Mouse (Mus musculus): ENCODE measurements around the gene Omd. TPM values are rescaled to one million over a fixed set of nuclear protein-coding genes. Genes with fewer than 3 reads are reported as not detected.

Omd gene
- total and polyA plus RNA-seq, 3 experiments, result 0.05 TPM; not detected in 2

GRCm38 (mm10) chr13:49547563-49548150 is 34.6 kb upstream of the Omd start:
- no peak for TF ChIP-seq TAL1 (conservative IDR thresholded peaks at IDR 0.05; ENCODE audit: low read depth, low read length)
- no peak for TF ChIP-seq CTCF (IDR thresholded peaks at IDR 0.05; ENCODE audit: low read depth, low read length)
- TF ChIP-seq GATA2 (IDR thresholded peaks at IDR 0.05; ENCODE audit: borderline replicate concordance, low read depth, low read length), result no peak
- TF ChIP-seq POLR2AphosphoS5 (IDR thresholded peaks at IDR 0.05; ENCODE audit: insufficient replicate concordance, low read depth, low read length), result no peak
- TF ChIP-seq GATA1 (IDR thresholded peaks at IDR 0.05; ENCODE audit: borderline replicate concordance, low read length), result no peak
- ATAC-seq (ENCODE audit: extremely low read depth, insufficient number of reproducible peaks, low FRiP score, poor library complexity, severe bottlenecking), result no peak

DNA sequence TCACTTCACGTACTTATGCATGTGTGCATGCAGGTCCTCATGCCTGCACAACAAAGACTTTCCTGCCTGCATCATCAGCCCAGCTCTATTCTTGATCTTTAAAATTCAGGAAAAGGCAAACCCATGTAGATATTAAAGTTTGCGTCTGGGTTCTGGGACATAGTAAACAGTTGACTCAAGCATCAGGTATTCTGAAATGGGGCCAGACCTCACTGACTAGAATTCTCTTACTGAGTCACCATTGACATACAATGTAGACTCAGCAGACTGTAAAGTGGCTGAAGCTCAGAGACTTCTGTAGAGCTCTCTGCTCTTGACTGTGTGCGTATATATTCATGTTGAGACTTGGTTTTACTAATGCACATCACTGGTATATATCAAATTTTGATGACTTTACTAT is 32.6 kb upstream of the Omd start:
- ATAC-seq (ENCODE audit: extremely low read depth, insufficient number of reproducible peaks, low FRiP score, poor library complexity, severe bottlenecking), result no peak
- no peak for TF ChIP-seq GATA1 (IDR thresholded peaks at IDR 0.05; ENCODE audit: borderline replicate concordance, low read length)
- no peak for TF ChIP-seq CTCF (IDR thresholded peaks at IDR 0.05; ENCODE audit: low read depth, low read length)
- TF ChIP-seq TAL1 (conservative IDR thresholded peaks at IDR 0.05; ENCODE audit: low read depth, low read length), result no peak
- no peak for TF ChIP-seq POLR2AphosphoS5 (IDR thresholded peaks at IDR 0.05; ENCODE audit: insufficient replicate concordance, low read depth, low read length)
- no peak for TF ChIP-seq GATA2 (IDR thresholded peaks at IDR 0.05; ENCODE audit: borderline replicate concordance, low read depth, low read length)
- DNase-seq (ENCODE audit: low spot score), result no peak
- H3K9me3 ChIP-seq (replicated peaks), result no peaks in the 10 kb centered on the region
- no peak overlapping the region for H3K4me3 ChIP-seq (ENCODE audit: low read depth, low read length)
- H3K36me3 ChIP-seq (replicated peaks), result peaks cover 9% of the 10 kb centered on the region
- H3K4me1 ChIP-seq (ENCODE audit: insufficient read depth, low read depth, low read length), result no peaks in the 10 kb centered on the region; the same call in 1 of the 2 replicates
- H3K27me3 ChIP-seq (ENCODE audit: insufficient read depth, low read length), result no peaks in the 10 kb centered on the region

More at GRCm38 (mm10) chr13:49547563-49548150, 34.6 kb upstream of the Omd start:
- Histone ChIP-seq H3K4me1 (ENCODE audit: insufficient read depth, low read depth, low read length) (no peaks in the 10 kb centered on the region; the same call in 1 of the 2 replicates), H3K27me3 (ENCODE audit: insufficient read depth, low read length) (no peaks in the 10 kb centered on the region), H3K36me3 (replicated peaks) (peaks cover 9% of the 10 kb centered on the region), H3K4me3 (ENCODE audit: low read depth, low read length) (no peak overlapping the region), H3K9me3 (replicated peaks) (no peaks in the 10 kb centered on the region)
- DNase-seq (ENCODE audit: low spot score), result no peak

DNA sequence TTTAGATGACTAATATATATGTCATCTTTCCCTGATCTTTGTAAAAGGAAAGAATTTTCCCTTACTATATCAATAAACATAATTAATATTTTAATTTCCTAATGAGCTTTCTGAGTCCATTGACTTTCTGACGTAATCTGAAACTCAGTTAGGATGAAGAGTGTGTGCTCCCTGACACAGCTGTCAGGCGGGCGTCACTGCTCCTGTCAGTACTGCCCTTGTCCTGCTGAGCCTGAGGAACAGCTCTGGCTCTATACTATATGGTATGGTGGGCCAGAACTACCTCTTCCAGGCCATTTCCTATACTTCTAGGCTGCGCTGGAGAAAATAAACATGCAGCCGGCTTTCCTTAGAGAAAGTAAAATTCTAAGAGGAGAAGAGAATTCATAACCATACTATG is 27.7 kb upstream of the Omd start:
- DNase-seq (ENCODE audit: low spot score) (no peak), ATAC-seq (ENCODE audit: extremely low read depth, insufficient number of reproducible peaks, low FRiP score, poor library complexity, severe bottlenecking) (no peak)
- Histone ChIP-seq H3K4me3 (ENCODE audit: low read depth, low read length) (no peak overlapping the region), H3K27me3 (ENCODE audit: insufficient read depth, low read length) (no peaks in the 10 kb centered on the region), H3K4me1 (ENCODE audit: insufficient read depth, low read depth, low read length) (no peaks in the 10 kb centered on the region), H3K9me3 (replicated peaks) (no peaks in the 10 kb centered on the region), H3K36me3 (replicated peaks) (peaks cover 4% of the 10 kb centered on the region)
- TF ChIP-seq CTCF (IDR thresholded peaks at IDR 0.05; ENCODE audit: low read depth, low read length), result no peak
- TF ChIP-seq POLR2AphosphoS5 (IDR thresholded peaks at IDR 0.05; ENCODE audit: insufficient replicate concordance, low read depth, low read length), result no peak
- TF ChIP-seq GATA2 (IDR thresholded peaks at IDR 0.05; ENCODE audit: borderline replicate concordance, low read depth, low read length), result no peak
- TF ChIP-seq TAL1 (conservative IDR thresholded peaks at IDR 0.05; ENCODE audit: low read depth, low read length), result no peak
- TF ChIP-seq GATA1 (IDR thresholded peaks at IDR 0.05; ENCODE audit: borderline replicate concordance, low read length), result no peak

DNA sequence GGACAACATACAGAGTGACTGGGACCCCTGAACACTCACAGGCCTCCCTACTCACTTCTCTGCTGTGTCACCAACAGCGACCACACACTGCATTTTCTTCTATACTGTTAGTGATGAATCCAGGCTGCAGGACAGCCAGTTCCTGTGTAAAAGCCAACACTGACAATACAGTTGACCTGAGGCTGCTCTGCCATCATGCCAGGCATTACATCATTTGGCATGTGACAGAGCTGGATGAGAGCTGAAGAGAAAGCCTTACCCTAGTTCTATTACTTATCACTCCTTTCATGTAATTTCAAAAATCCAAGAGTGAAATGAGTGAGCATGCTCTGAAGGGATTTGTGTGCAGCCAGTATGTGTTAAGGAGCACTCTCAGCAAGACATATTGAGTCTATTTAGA is 26.1 kb upstream of the Omd start:
- DNase-seq (ENCODE audit: low spot score) (no peak), ATAC-seq (ENCODE audit: extremely low read depth, insufficient number of reproducible peaks, low FRiP score, poor library complexity, severe bottlenecking) (no peak)
- peaks cover 4% of the 10 kb centered on the region for H3K36me3 ChIP-seq (replicated peaks)
- no peaks in the 10 kb centered on the region for H3K27me3 ChIP-seq (ENCODE audit: insufficient read depth, low read length)
- no peak for TF ChIP-seq GATA2 (IDR thresholded peaks at IDR 0.05; ENCODE audit: borderline replicate concordance, low read depth, low read length)
- TF ChIP-seq GATA1 (IDR thresholded peaks at IDR 0.05; ENCODE audit: borderline replicate concordance, low read length), result no peak
- no peak for TF ChIP-seq TAL1 (conservative IDR thresholded peaks at IDR 0.05; ENCODE audit: low read depth, low read length)
- TF ChIP-seq CTCF (IDR thresholded peaks at IDR 0.05; ENCODE audit: low read depth, low read length), result no peak
- no peak for TF ChIP-seq POLR2AphosphoS5 (IDR thresholded peaks at IDR 0.05; ENCODE audit: insufficient replicate concordance, low read depth, low read length)
- peaks cover 12% of the 10 kb centered on the region for H3K4me1 ChIP-seq (ENCODE audit: insufficient read depth, low read depth, low read length)
- H3K4me3 ChIP-seq (ENCODE audit: low read depth, low read length), result no peak overlapping the region
- no peaks in the 10 kb centered on the region for H3K9me3 ChIP-seq (replicated peaks)

DNA sequence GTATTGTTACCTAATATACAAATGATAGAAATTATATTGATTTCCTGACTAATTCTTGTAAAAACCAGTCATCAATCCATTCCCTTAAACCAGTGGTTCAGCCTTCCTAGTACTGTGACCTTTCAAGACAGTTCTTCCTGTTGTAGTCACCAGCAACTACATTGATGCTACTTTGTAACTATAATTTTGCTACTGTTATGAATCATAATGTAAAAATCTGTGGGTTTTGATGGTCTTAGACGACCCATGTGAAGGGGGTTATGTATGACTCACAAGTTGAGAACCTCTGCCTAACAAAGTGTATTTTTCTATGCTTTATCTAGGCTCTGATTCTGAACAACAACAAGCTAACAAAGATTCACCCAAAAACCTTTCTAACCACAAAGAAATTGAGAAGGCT is 25.3 kb upstream of the Omd start:
- H3K4me3 ChIP-seq (ENCODE audit: low read depth, low read length), result no peak overlapping the region
- no peaks in the 10 kb centered on the region for H3K9me3 ChIP-seq (replicated peaks)
- peaks cover 15% of the 10 kb centered on the region for H3K4me1 ChIP-seq (ENCODE audit: insufficient read depth, low read depth, low read length)
- TF ChIP-seq GATA2 (IDR thresholded peaks at IDR 0.05; ENCODE audit: borderline replicate concordance, low read depth, low read length) (no peak), POLR2AphosphoS5 (IDR thresholded peaks at IDR 0.05; ENCODE audit: insufficient replicate concordance, low read depth, low read length) (no peak), GATA1 (IDR thresholded peaks at IDR 0.05; ENCODE audit: borderline replicate concordance, low read length) (no peak), TAL1 (conservative IDR thresholded peaks at IDR 0.05; ENCODE audit: low read depth, low read length) (no peak), CTCF (IDR thresholded peaks at IDR 0.05; ENCODE audit: low read depth, low read length) (no peak)
- DNase-seq (ENCODE audit: low spot score) (no peak), ATAC-seq (ENCODE audit: extremely low read depth, insufficient number of reproducible peaks, low FRiP score, poor library complexity, severe bottlenecking) (no peak)
- H3K36me3 ChIP-seq (replicated peaks), result peaks cover 2% of the 10 kb centered on the region
- H3K27me3 ChIP-seq (ENCODE audit: insufficient read depth, low read length), result no peaks in the 10 kb centered on the region

GRCm38 (mm10) chr13:49559185-49559584 is 23.1 kb upstream of the Omd start:
- Histone ChIP-seq H3K4me3 (ENCODE audit: low read depth, low read length) (no peak overlapping the region), H3K27me3 (ENCODE audit: insufficient read depth, low read length) (no peaks in the 10 kb centered on the region), H3K36me3 (replicated peaks) (peaks cover 4% of the 10 kb centered on the region), H3K4me1 (ENCODE audit: insufficient read depth, low read depth, low read length) (peaks cover 18% of the 10 kb centered on the region), H3K9me3 (replicated peaks) (no peaks in the 10 kb centered on the region)
- TF ChIP-seq CTCF (IDR thresholded peaks at IDR 0.05; ENCODE audit: low read depth, low read length) (no peak), GATA2 (IDR thresholded peaks at IDR 0.05; ENCODE audit: borderline replicate concordance, low read depth, low read length) (no peak), POLR2AphosphoS5 (IDR thresholded peaks at IDR 0.05; ENCODE audit: insufficient replicate concordance, low read depth, low read length) (no peak), TAL1 (conservative IDR thresholded peaks at IDR 0.05; ENCODE audit: low read depth, low read length) (no peak), GATA1 (IDR thresholded peaks at IDR 0.05; ENCODE audit: borderline replicate concordance, low read length) (no peak)
- peak; percentile 34; the same call in 1 of the 2 replicates for ATAC-seq (ENCODE audit: extremely low read depth, insufficient number of reproducible peaks, low FRiP score, poor library complexity, severe bottlenecking)
- DNase-seq (ENCODE audit: low spot score), result no peak
